Mouse (Mus musculus) CH12.LX (cell line): ENCODE results near the gene Pde4b. TPM values are rescaled to one million over a fixed set of nuclear protein-coding genes. Genes with fewer than 3 reads are reported as not detected.
A peak's percentile ranks its signal among the peaks of the same experiment; 100 is the strongest.

Experiments used
- DNase-seq: peaks from one replicate; pipeline ENCODE4 v3.0.0-alpha.2; 2013; ENCODE audit errors: extremely low read depth
- H3K27ac ChIP-seq: 2 replicates; pipeline ENCODE4 v1.5.1; 2012; ENCODE audit warnings: low read depth, mild to moderate bottlenecking, control low read depth, moderate library complexity; ENCODE audit not compliant: insufficient read depth
- H3K27me3 ChIP-seq: replicated peaks from 2 replicates; pipeline ENCODE3; 2012; ENCODE audit warnings: inconsistent platforms
- H3K36me3 ChIP-seq, 2 experiments: replicated peaks in 1 of 2; 2 replicates each; pipeline versions ENCODE3 to v1.6.1; 2012; ENCODE audit warnings: inconsistent platforms in 1 of 2, low read length in 1 of 2, mild to moderate bottlenecking in 1 of 2, mixed read lengths in 1 of 2, moderate library complexity in 1 of 2; ENCODE audit not compliant: control insufficient read depth in 1 of 2, insufficient read depth in 1 of 2
- H3K4me1 ChIP-seq, 2 experiments: 2 replicates each; pipeline ENCODE4 v1.6.1; 2012; ENCODE audit warnings: inconsistent platforms in 1 of 2, moderate library complexity in 1 of 2; ENCODE audit not compliant: insufficient read depth in 2 of 2, control insufficient read depth in 1 of 2
- H3K4me2 ChIP-seq: 2 replicates; pipeline ENCODE4 v1.6.1; 2012; ENCODE audit warnings: low read depth, mild to moderate bottlenecking, control low read depth; ENCODE audit not compliant: poor library complexity, insufficient read depth, severe bottlenecking
- H3K4me3 ChIP-seq, 3 experiments: fragments of 150-350 bp in 1 of 3; sonication (generic) in 1 of 3; replicated peaks in 1 of 3; 2 replicates each; pipeline versions ENCODE3 to v1.5.1; 2011 to 2012; ENCODE audit warnings: low read depth in 2 of 3, low read length in 2 of 3, mild to moderate bottlenecking in 2 of 3, moderate library complexity in 2 of 3, control low read depth in 1 of 3, improper control_type of control experiment in 1 of 3, inconsistent platforms in 1 of 3, mixed read lengths in 1 of 3; ENCODE audit not compliant: poor library complexity in 1 of 3
- H3K79me2 ChIP-seq: replicated peaks from 2 replicates; pipeline ENCODE4 v1.6.1; 2012; ENCODE audit warnings: mild to moderate bottlenecking, moderate library complexity; ENCODE audit not compliant: control insufficient read depth, poor library complexity, insufficient read depth, severe bottlenecking; ENCODE audit errors: extremely low read depth
- H3K9ac ChIP-seq: 2 replicates; pipeline ENCODE4 v1.6.1; 2012; ENCODE audit warnings: low read depth, mild to moderate bottlenecking, control low read depth, moderate library complexity; ENCODE audit not compliant: insufficient read depth
- H3K9me3 ChIP-seq: replicated peaks from 2 replicates; pipeline ENCODE3; 2012; ENCODE audit warnings: low read length, inconsistent platforms, mixed read lengths
- CHD1 ChIP-seq: IDR thresholded peaks from 2 replicates; pipeline ENCODE4 v1.6.1; 2012; ENCODE audit warnings: low read depth, low read length, improper control_type of control experiment, inconsistent platforms
- CTCF ChIP-seq, 2 experiments: IDR thresholded peaks in 1 of 2; conservative IDR thresholded peaks in 1 of 2; 2 replicates each; pipeline ENCODE4 v1.5.1; 2011 to 2012; ENCODE audit warnings: low read depth in 2 of 2, low read length in 2 of 2, improper control_type of control experiment in 1 of 2, inconsistent platforms in 1 of 2, mild to moderate bottlenecking in 1 of 2, moderate library complexity in 1 of 2
- ELF1 ChIP-seq: IDR thresholded peaks from 2 replicates; pipeline ENCODE4 v1.6.1; 2014; ENCODE audit warnings: low read depth, mild to moderate bottlenecking, inconsistent platforms, low read length, improper control_type of control experiment
- EP300 ChIP-seq: IDR thresholded peaks from 2 replicates; pipeline ENCODE4 v1.6.1; 2011; ENCODE audit warnings: low read length, improper control_type of control experiment
- ETS1 ChIP-seq: conservative IDR thresholded peaks from 2 replicates; pipeline ENCODE4 v1.6.1; 2012; ENCODE audit warnings: low read depth, mild to moderate bottlenecking, inconsistent platforms, low read length, improper control_type of control experiment, moderate library complexity
- HCFC1 ChIP-seq: IDR thresholded peaks from 2 replicates; pipeline ENCODE4 v1.6.1; 2012; ENCODE audit warnings: low read depth, mild to moderate bottlenecking, inconsistent platforms, low read length, improper control_type of control experiment
- IRF4 ChIP-seq: IDR thresholded peaks from 2 replicates; pipeline ENCODE4 v1.6.1; 2014; ENCODE audit warnings: low read depth, mild to moderate bottlenecking, inconsistent platforms, low read length, improper control_type of control experiment
- JUN ChIP-seq: IDR thresholded peaks from 2 replicates; pipeline ENCODE4 v1.6.1; 2011; ENCODE audit warnings: low read depth, mild to moderate bottlenecking, low read length, improper control_type of control experiment, moderate library complexity; ENCODE audit not compliant: insufficient read depth
- JUND ChIP-seq: conservative IDR thresholded peaks from 2 replicates; pipeline ENCODE4 v1.6.1; 2011; ENCODE audit warnings: low read depth, low read length, improper control_type of control experiment
- KAT2A ChIP-seq: IDR thresholded peaks from 2 replicates; pipeline ENCODE4 v1.6.1; 2012; ENCODE audit warnings: low read length, improper control_type of control experiment, inconsistent platforms; ENCODE audit not compliant: insufficient replicate concordance
- MAFK ChIP-seq: IDR thresholded peaks from 2 replicates; pipeline ENCODE4 v1.6.1; 2011; ENCODE audit warnings: low read length, improper control_type of control experiment; ENCODE audit not compliant: insufficient replicate concordance
- MAX ChIP-seq: IDR thresholded peaks from 2 replicates; pipeline ENCODE4 v1.6.1; 2011; ENCODE audit warnings: low read length, improper control_type of control experiment
- MAZ ChIP-seq: IDR thresholded peaks from 2 replicates; pipeline ENCODE4 v1.6.1; 2012; ENCODE audit warnings: low read depth, mild to moderate bottlenecking, inconsistent platforms, low read length, improper control_type of control experiment, moderate library complexity
- MEF2A ChIP-seq: IDR thresholded peaks from 2 replicates; pipeline ENCODE4 v1.6.1; 2014; ENCODE audit warnings: low read depth, mild to moderate bottlenecking, inconsistent platforms, low read length, improper control_type of control experiment, borderline replicate concordance
- MXI1 ChIP-seq: IDR thresholded peaks from 2 replicates; pipeline ENCODE4 v1.6.1; 2011; ENCODE audit warnings: mild to moderate bottlenecking, low read depth, low read length, improper control_type of control experiment
- NELFE ChIP-seq: IDR thresholded peaks from 2 replicates; pipeline ENCODE4 v1.6.1; 2011; ENCODE audit warnings: low read depth, low read length, improper control_type of control experiment
- POLR2AphosphoS2 ChIP-seq: IDR thresholded peaks from 2 replicates; pipeline ENCODE4 v1.6.1; 2011; ENCODE audit warnings: low read depth, low read length, improper control_type of control experiment
- RAD21 ChIP-seq: IDR thresholded peaks from 2 replicates; pipeline ENCODE4 v1.6.1; 2011; ENCODE audit warnings: low read depth, mild to moderate bottlenecking, low read length, improper control_type of control experiment, moderate library complexity
- RCOR1 ChIP-seq: conservative IDR thresholded peaks from 2 replicates; pipeline ENCODE4 v1.6.1; 2012; ENCODE audit warnings: low read depth, mild to moderate bottlenecking, inconsistent platforms, low read length, improper control_type of control experiment
- SIN3A ChIP-seq: IDR thresholded peaks from 2 replicates; pipeline ENCODE4 v1.6.1; 2012; ENCODE audit warnings: low read length, improper control_type of control experiment, inconsistent platforms
- SMC3 ChIP-seq: IDR thresholded peaks from 2 replicates; pipeline ENCODE4 v1.6.1; 2011; ENCODE audit warnings: low read depth, low read length, improper control_type of control experiment
- TBP ChIP-seq: conservative IDR thresholded peaks from 2 replicates; pipeline ENCODE4 v1.6.1; 2011; ENCODE audit warnings: low read depth, low read length, improper control_type of control experiment
- UBTF ChIP-seq: IDR thresholded peaks from 2 replicates; pipeline ENCODE4 v1.6.1; 2012; ENCODE audit warnings: low read depth, mild to moderate bottlenecking, inconsistent platforms, low read length, improper control_type of control experiment, moderate library complexity
- USF2 ChIP-seq: conservative IDR thresholded peaks from 2 replicates; pipeline ENCODE4 v1.6.1; 2011; ENCODE audit warnings: low read depth, low read length, improper control_type of control experiment
- ZKSCAN1 ChIP-seq: IDR thresholded peaks from 2 replicates; pipeline ENCODE4 v1.6.1; 2012; ENCODE audit warnings: low read depth, inconsistent platforms, low read length, improper control_type of control experiment, borderline replicate concordance
- ZMIZ1 ChIP-seq: IDR thresholded peaks from 2 replicates; pipeline ENCODE4 v1.6.1; 2012; ENCODE audit warnings: low read depth, mild to moderate bottlenecking, inconsistent platforms, low read length, improper control_type of control experiment
- ZNF384 ChIP-seq: IDR thresholded peaks from 2 replicates; pipeline ENCODE4 v1.6.1; 2012; ENCODE audit warnings: low read depth, low read length, improper control_type of control experiment, inconsistent platforms
- dilution Hi-C: fragments of 300-500 bp; cut with MboI; formaldehyde crosslinking; loops from 2 replicates; pipeline ENCODE4 v1.14.3; 2020; ENCODE audit warnings: low sequenced_read_pairs; ENCODE audit not compliant: extremely low pct_unique_long_range_greater_than_20kb, extremely low pct_ligation_motif_present
- in situ Hi-C: fragments of 300-500 bp; cut with MboI; formaldehyde crosslinking; loops from 3 replicates; pipeline ENCODE4 v1.14.3; 2019; ENCODE audit warnings: low sequenced_read_pairs, low pct_ligation_motif_present, low pct_unique_long_range_greater_than_20kb, mixed read lengths
- polyA plus RNA-seq: library from polyadenylated mRNA; unstranded; fragments of >175 nt; gene quantifications from 2 replicates; pipeline ENCODE4 v1.2.1, GENCODE M21; 2012; ENCODE audit warnings: low read depth; ENCODE audit not compliant: insufficient read length
- total RNA-seq, 2 experiments: library from RNA; depleted of rRNA; stranded (reverse); fragments of 300-350 nt in 1 of 2; fragments of >200 nt in 1 of 2; gene quantifications; 2 replicates each; pipeline ENCODE4 v1.2.3; 2012 to 2014

Gene Pde4b
- total and polyA plus RNA-seq, 3 experiments = 9.6 to 24.2 (median 21.8) TPM

DNA sequence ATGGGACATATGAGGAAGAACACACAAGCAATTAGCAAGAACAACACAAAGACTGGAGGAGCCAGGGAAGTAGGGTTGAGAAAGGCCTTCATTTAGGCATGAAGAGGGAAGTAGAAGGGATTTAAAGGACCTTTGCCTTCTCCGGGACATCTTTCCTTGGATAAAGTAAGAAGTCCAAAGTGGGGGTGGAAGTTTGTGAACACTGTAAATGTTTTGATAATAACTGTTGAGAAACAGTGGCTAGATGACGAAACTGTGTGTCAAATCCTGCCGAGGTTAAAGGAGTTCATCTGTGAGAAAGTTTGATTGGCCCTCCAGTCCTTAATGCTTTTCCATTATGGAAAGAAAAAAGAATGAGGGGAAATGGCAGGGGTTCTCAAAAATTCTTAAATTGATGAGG lies 455.6 kb downstream of the Pde4b start:
- TF ChIP-seq JUN (no peak), POLR2AphosphoS2 (no peak), USF2 (no peak), MAX (no peak), SMC3 (no peak), UBTF (no peak), ZNF384 (no peak), TBP (no peak), MAFK (no peak)
- no peak overlapping the region for H3K27ac ChIP-seq
- H3K9me3 ChIP-seq = no peaks in the 10 kb centered on the region
- H3K27me3 ChIP-seq = no peaks in the 10 kb centered on the region
- no peak overlapping the region for H3K4me2 ChIP-seq
- no peak overlapping the region for H3K4me3 ChIP-seq
- no peaks in the 10 kb centered on the region for H3K79me2 ChIP-seq
- dilution Hi-C loops = no loop called here
- no peaks in the 10 kb centered on the region for H3K36me3 ChIP-seq
- H3K9ac ChIP-seq = no peak overlapping the region
- in situ Hi-C loops = no loop called here
- peaks cover 0 to 18% of the 10 kb centered on the region in 2 experiments; a peak in 3 of 4 replicates for H3K4me1 ChIP-seq
- DNase-seq = no peak

DNA sequence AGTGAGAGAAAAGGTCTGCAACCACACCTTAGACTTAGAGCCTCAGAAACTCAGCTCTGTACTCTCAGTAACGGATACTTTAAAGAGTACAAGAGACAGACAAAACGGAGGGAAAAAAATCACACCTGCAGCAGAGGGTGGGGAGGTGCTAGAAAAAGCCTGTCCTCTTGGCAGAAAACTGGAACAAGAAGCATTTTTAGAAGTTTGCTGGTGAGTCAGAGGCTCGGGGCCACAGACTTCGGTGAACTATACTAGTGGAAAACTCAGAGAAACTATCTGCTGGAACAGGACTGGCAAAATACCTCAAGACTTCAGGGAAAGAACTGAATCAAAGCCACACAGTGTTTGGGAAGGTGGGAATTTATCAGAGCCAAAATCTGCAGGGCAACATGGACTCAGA lies 457.9 kb downstream of the Pde4b start:
- H3K36me3 ChIP-seq = no peaks in the 10 kb centered on the region
- peaks cover 0 to 13% of the 10 kb centered on the region in 2 experiments; a peak in 1 of 4 replicates for H3K4me1 ChIP-seq
- peak overlapping the region; percentile 47; the same call in 1 of the 2 replicates for H3K9ac ChIP-seq
- no peak overlapping the region for H3K27ac ChIP-seq
- H3K4me3 ChIP-seq = no peak overlapping the region
- peak overlapping the region; percentile 36; the same call in 1 of the 2 replicates for H3K4me2 ChIP-seq
- in situ Hi-C loops (no loop called here), dilution Hi-C loops (no loop called here)
- TF ChIP-seq CTCF (conservative IDR thresholded peaks at IDR 0.05 in 1 of 2, IDR thresholded peaks at IDR 0.05 in 1 of 2; ENCODE audit: low read depth in 2 of 2, low read length in 2 of 2) (no peak), MAZ (no peak), EP300 (peak; percentile 16; the same call in 1 of the 2 replicates), NELFE (no peak), ELF1 (no peak), RAD21 (no peak), MAFK (no peak), JUND (no peak), MEF2A (no peak), KAT2A (no peak), ZKSCAN1 (no peak), CHD1 (no peak), ZNF384 (peak; percentile 9; the same call in 1 of the 2 replicates), ETS1 (no peak), IRF4 (0 out of 2 replicates have a peak, but pooled peaks have one; percentile 9), SIN3A (no peak), MXI1 (no peak), HCFC1 (no peak), RCOR1 (no peak), ZMIZ1 (no peak)
- no peaks in the 10 kb centered on the region for H3K9me3 ChIP-seq
- no peak for DNase-seq
- H3K79me2 ChIP-seq = no peaks in the 10 kb centered on the region
- H3K27me3 ChIP-seq = no peaks in the 10 kb centered on the region
